Mouse (Mus musculus): ENCODE data around the gene Ccnb1. TPM values are rescaled to one million over a fixed set of nuclear protein-coding genes. Genes with fewer than 3 reads are reported as not detected.

Gene Ccnb1
- polyA plus RNA-seq (2012; fragmentation: generic; extraction: Trizol), result 115 TPM
- long read RNA-seq, experiment 1, transcript Ccnb1-201 (9 exons, 2,489 nt), result major isoform, 198 of 212 reads
- long read RNA-seq, experiment 1, partial matches to known transcripts, result 2 of 212 reads
- long read RNA-seq, experiment 1, other reads (novel, unspliced or antisense), result 8 of 212 reads
- long read RNA-seq, experiment 2, transcript Ccnb1-201 (9 exons, 2,489 nt), result major isoform, 1,707 of 1,795 reads
- long read RNA-seq, experiment 2, transcript Ccnb1-202 (8 exons, 2,140 nt), result minor isoform, 25 of 1,795 reads
- long read RNA-seq, experiment 2, partial matches to known transcripts, result 18 of 1,795 reads
- long read RNA-seq, experiment 2, other reads (novel, unspliced or antisense), result 41 of 1,795 reads

- peak within 1 kb of the TSS; percentile 99 for H3ac ChIP-seq (ENCODE audit: control insufficient read depth, insufficient read length, low read depth)
- no peak for TF ChIP-seq FOSL1 (IDR thresholded peaks at IDR 0.05; ENCODE audit: insufficient read depth, low read length, poor library complexity, severe bottlenecking)
- no peak for TF ChIP-seq MYOD1 (IDR thresholded peaks at IDR 0.05; ENCODE audit: control insufficient read depth, insufficient read length, low read depth)
- no peak for TF ChIP-seq MYOG (IDR thresholded peaks at IDR 0.05; ENCODE audit: control insufficient read depth, extremely low read depth, insufficient read length)
- TF ChIP-seq CEBPB (IDR thresholded peaks at IDR 0.05; ENCODE audit: low read depth), result no peak
- no peak for TF ChIP-seq MAX (IDR thresholded peaks at IDR 0.05)
- no peak for TF ChIP-seq USF1 (IDR thresholded peaks at IDR 0.05; ENCODE audit: low read depth)
- no peak for TF ChIP-seq CTCF (IDR thresholded peaks at IDR 0.05; ENCODE audit: control insufficient read depth, insufficient read depth, insufficient read length)
- H3K79me2 ChIP-seq (ENCODE audit: control insufficient read depth, insufficient read depth), result peaks cover 49% of the 10 kb centered on the region
Measured at GRCm38 (mm10) chr13:100786414-100786867, at the start of gene Ccnb1. Gene Ccnb1 (minus strand): TSS chr13:100786570.

GRCm38 (mm10) chr13:100834777-100835176 lies 48.4 kb upstream of the Ccnb1 start:
- Histone ChIP-seq H3K79me3 (ENCODE audit: low read depth) (peaks cover 29% of the 10 kb centered on the region), H3K36me3 (ENCODE audit: control insufficient read depth, insufficient read depth) (no peaks in the 10 kb centered on the region), H3ac (ENCODE audit: control insufficient read depth, insufficient read length, low read depth) (no peak overlapping the region), H3K4me3 (ENCODE audit: insufficient read depth, poor library complexity, severe bottlenecking) (no peak overlapping the region), H3K79me2 (ENCODE audit: control insufficient read depth, insufficient read depth) (peaks cover 34% of the 10 kb centered on the region), H3K27me3 (ENCODE audit: control insufficient read depth, insufficient read depth, insufficient read length) (peaks cover 5% of the 10 kb centered on the region)
- TF ChIP-seq MYOD1 (IDR thresholded peaks at IDR 0.05; ENCODE audit: control insufficient read depth, insufficient read length, low read depth) (no peak), FOSL1 (IDR thresholded peaks at IDR 0.05; ENCODE audit: insufficient read depth, low read length, poor library complexity, severe bottlenecking) (no peak), MYOG (IDR thresholded peaks at IDR 0.05; ENCODE audit: control insufficient read depth, extremely low read depth, insufficient read length) (no peak), CTCF (IDR thresholded peaks at IDR 0.05; ENCODE audit: control insufficient read depth, insufficient read depth, insufficient read length) (no peak), USF1 (IDR thresholded peaks at IDR 0.05; ENCODE audit: low read depth) (no peak), MAX (IDR thresholded peaks at IDR 0.05) (no peak), CEBPB (IDR thresholded peaks at IDR 0.05; ENCODE audit: low read depth) (no peak)

More at GRCm38 (mm10) chr13:100786414-100786867, at the start of gene Ccnb1:
- Histone ChIP-seq H3K36me3 (ENCODE audit: control insufficient read depth, insufficient read depth) (peaks cover 37% of the 10 kb centered on the region), H3K79me3 (ENCODE audit: low read depth) (peaks cover 41% of the 10 kb centered on the region), H3K4me3 (ENCODE audit: insufficient read depth, poor library complexity, severe bottlenecking) (peak within 1 kb of the TSS; percentile 96), H3K27me3 (ENCODE audit: control insufficient read depth, insufficient read depth, insufficient read length) (no peaks in the 10 kb centered on the region)

- Histone ChIP-seq H3K36me3 (ENCODE audit: control insufficient read depth, insufficient read depth) (no peaks in the 10 kb centered on the region), H3K27me3 (ENCODE audit: control insufficient read depth, insufficient read depth, insufficient read length) (peaks cover 5% of the 10 kb centered on the region), H3K4me3 (ENCODE audit: insufficient read depth, poor library complexity, severe bottlenecking) (no peak overlapping the region), H3ac (ENCODE audit: control insufficient read depth, insufficient read length, low read depth) (no peak overlapping the region), H3K79me2 (ENCODE audit: control insufficient read depth, insufficient read depth) (peaks cover 44% of the 10 kb centered on the region), H3K79me3 (ENCODE audit: low read depth) (peaks cover 35% of the 10 kb centered on the region)
- TF ChIP-seq MAX (IDR thresholded peaks at IDR 0.05), result no peak
- no peak for TF ChIP-seq FOSL1 (IDR thresholded peaks at IDR 0.05; ENCODE audit: insufficient read depth, low read length, poor library complexity, severe bottlenecking)
- TF ChIP-seq CEBPB (IDR thresholded peaks at IDR 0.05; ENCODE audit: low read depth), result no peak
- no peak for TF ChIP-seq CTCF (IDR thresholded peaks at IDR 0.05; ENCODE audit: control insufficient read depth, insufficient read depth, insufficient read length)
- no peak for TF ChIP-seq MYOG (IDR thresholded peaks at IDR 0.05; ENCODE audit: control insufficient read depth, extremely low read depth, insufficient read length)
- TF ChIP-seq USF1 (IDR thresholded peaks at IDR 0.05; ENCODE audit: low read depth), result no peak
- TF ChIP-seq MYOD1 (IDR thresholded peaks at IDR 0.05; ENCODE audit: control insufficient read depth, insufficient read length, low read depth), result no peak
Measured at GRCm38 (mm10) chr13:100833640-100834002, 47.3 kb upstream of the Ccnb1 start.

DNA sequence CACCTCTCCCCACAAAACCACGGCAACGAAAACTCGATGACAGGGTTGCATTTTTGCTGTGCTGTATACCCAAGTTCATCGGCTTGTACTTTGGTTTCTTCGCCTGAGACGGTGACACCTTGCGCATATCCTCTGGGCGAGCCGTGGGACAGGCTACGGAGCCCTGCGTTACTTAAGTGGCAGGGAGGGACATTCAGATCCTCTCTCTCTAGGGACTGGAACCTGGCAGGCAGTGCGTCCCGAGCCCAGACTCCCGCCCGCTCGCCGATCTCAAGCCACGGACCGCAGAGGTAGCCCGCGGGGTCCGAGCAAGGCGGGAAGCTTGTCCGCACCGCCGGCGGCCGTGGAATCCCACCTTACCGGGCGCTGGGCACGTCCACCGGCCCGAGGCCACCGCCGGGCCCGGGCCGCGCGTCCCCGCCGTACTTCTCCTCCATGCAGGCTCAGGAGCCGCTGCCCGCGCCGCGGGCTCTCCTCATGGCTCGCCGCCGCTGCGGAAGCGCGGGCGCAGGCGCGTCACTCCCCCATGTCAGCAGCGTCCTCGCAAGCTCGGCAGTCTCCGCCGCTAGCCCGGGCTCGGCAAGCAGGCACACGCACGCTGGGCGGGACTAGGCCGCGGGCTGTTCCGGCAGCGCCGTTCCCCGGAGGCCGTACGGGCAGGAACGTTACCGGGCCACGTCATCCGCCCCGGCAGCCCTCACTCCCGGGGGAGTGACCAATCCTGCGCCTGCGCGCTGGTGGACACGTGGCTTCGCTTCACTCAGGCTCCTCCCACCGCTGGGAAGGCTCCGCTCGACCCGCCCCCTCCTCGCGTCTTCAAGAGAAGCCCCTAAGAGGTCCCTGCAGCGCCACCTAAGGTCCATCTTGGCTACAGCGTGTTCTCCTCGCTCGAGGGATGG lies 46.6 kb upstream of the Ccnb1 start, which contains the start of gene Slc30a5:
Slc30a5 (minus strand) TSS at position 687 of the 899 bp plus-strand sequence.
- peak within 1 kb of the TSS; percentile 89 for H3K4me3 ChIP-seq (ENCODE audit: insufficient read depth, poor library complexity, severe bottlenecking)
- H3K27me3 ChIP-seq (ENCODE audit: control insufficient read depth, insufficient read depth, insufficient read length), result peaks cover 5% of the 10 kb centered on the region
- peaks cover 6% of the 10 kb centered on the region for H3K36me3 ChIP-seq (ENCODE audit: control insufficient read depth, insufficient read depth)
- TF ChIP-seq CTCF (IDR thresholded peaks at IDR 0.05; ENCODE audit: control insufficient read depth, insufficient read depth, insufficient read length) (peak; percentile 58), MYOD1 (IDR thresholded peaks at IDR 0.05; ENCODE audit: control insufficient read depth, insufficient read length, low read depth) (no peak), USF1 (IDR thresholded peaks at IDR 0.05; ENCODE audit: low read depth) (peak; percentile 88), MYOG (IDR thresholded peaks at IDR 0.05; ENCODE audit: control insufficient read depth, extremely low read depth, insufficient read length) (no peak), MAX (IDR thresholded peaks at IDR 0.05) (peak; percentile 74), FOSL1 (IDR thresholded peaks at IDR 0.05; ENCODE audit: insufficient read depth, low read length, poor library complexity, severe bottlenecking) (no peak)
- H3K79me2 ChIP-seq (ENCODE audit: control insufficient read depth, insufficient read depth), result peaks cover 44% of the 10 kb centered on the region
- H3K79me3 ChIP-seq (ENCODE audit: low read depth), result peaks cover 35% of the 10 kb centered on the region
- peak within 1 kb of the TSS; percentile 83 for H3ac ChIP-seq (ENCODE audit: control insufficient read depth, insufficient read length, low read depth)

DNA sequence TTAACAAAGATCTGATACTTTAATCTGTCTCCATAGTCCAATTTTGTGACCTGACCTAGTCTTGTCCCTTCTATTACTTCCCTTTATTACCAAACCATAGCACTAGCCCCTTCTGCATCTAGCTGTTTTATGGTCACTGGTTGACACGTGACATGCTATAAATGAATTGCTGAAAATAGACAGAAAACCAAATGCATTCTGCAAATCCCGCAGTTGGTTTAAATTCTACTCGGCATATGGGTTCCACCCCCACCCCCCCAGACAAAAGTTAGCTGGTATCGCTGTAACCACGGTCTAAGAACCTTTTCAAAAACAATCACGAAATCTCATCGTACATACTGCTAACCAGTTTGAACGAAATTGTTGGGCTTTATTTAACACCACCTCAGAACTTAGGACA lies 45.8 kb upstream of the Ccnb1 start:
- peaks cover 5% of the 10 kb centered on the region for H3K27me3 ChIP-seq (ENCODE audit: control insufficient read depth, insufficient read depth, insufficient read length)
- peaks cover 14% of the 10 kb centered on the region for H3K36me3 ChIP-seq (ENCODE audit: control insufficient read depth, insufficient read depth)
- peaks cover 35% of the 10 kb centered on the region for H3K79me3 ChIP-seq (ENCODE audit: low read depth)
- peak overlapping the region; percentile 83 for H3ac ChIP-seq (ENCODE audit: control insufficient read depth, insufficient read length, low read depth)
- TF ChIP-seq FOSL1 (IDR thresholded peaks at IDR 0.05; ENCODE audit: insufficient read depth, low read length, poor library complexity, severe bottlenecking) (no peak), MYOD1 (IDR thresholded peaks at IDR 0.05; ENCODE audit: control insufficient read depth, insufficient read length, low read depth) (no peak), USF1 (IDR thresholded peaks at IDR 0.05; ENCODE audit: low read depth) (peak; percentile 61), MAX (IDR thresholded peaks at IDR 0.05) (no peak), CTCF (IDR thresholded peaks at IDR 0.05; ENCODE audit: control insufficient read depth, insufficient read depth, insufficient read length) (no peak), MYOG (IDR thresholded peaks at IDR 0.05; ENCODE audit: control insufficient read depth, extremely low read depth, insufficient read length) (no peak)
- peak overlapping the region; percentile 89 for H3K4me3 ChIP-seq (ENCODE audit: insufficient read depth, poor library complexity, severe bottlenecking)
- H3K79me2 ChIP-seq (ENCODE audit: control insufficient read depth, insufficient read depth), result peaks cover 44% of the 10 kb centered on the region
